Mouse (Mus musculus) embryonic fibroblast, embryonic 13.5 days (primary cell): Measurements from ENCODE around the gene Sox18.
A peak's percentile ranks its signal among the peaks of the same experiment; 100 is the strongest.

Source experiments
- CTCF ChIP-seq: IDR thresholded peaks from 2 replicates; pipeline ENCODE4 v1.5.1; 2011; ENCODE audit warnings: mild to moderate bottlenecking, control low read depth, low read length, moderate library complexity, borderline replicate concordance; ENCODE audit not compliant: insufficient read depth
- POLR2A ChIP-seq: IDR thresholded peaks from 2 replicates; pipeline ENCODE4 v1.6.1; 2011; ENCODE audit warnings: low read depth, mild to moderate bottlenecking, control low read depth, low read length, moderate library complexity

- TF ChIP-seq CTCF = no peak
- peak; percentile 14; the same call in 1 of the 2 replicates for TF ChIP-seq POLR2A
Observed at GRCm38 (mm10) chr2:181687586-181687985, 16.1 kb upstream of the Sox18 start.
